Mouse (Mus musculus) kidney, embryonic 14.5 days (tissue): ENCODE measurements around the gene Smndc1. TPM values are rescaled to one million over a fixed set of nuclear protein-coding genes. Genes with fewer than 3 reads are reported as not detected.

Experiments
- ATAC-seq: fragments of 200-750 bp; cut with Nextera tagmentation; 2 replicates; pipeline ENCODE4 v1.8.0; 2017; ENCODE audit warnings: moderate number of reproducible peaks, mild to moderate bottlenecking, moderate TSS enrichment, moderate library complexity; ENCODE audit not compliant: low FRiP score, low TSS enrichment
- H3K27ac ChIP-seq: fragments of 300-500 bp; sonication (generic); 2 replicates; pipeline ENCODE4 v1.5.1; 2014; ENCODE audit warnings: low read depth, mild to moderate bottlenecking, low read length, moderate library complexity, mixed read lengths
- H3K27me3 ChIP-seq: fragments of 300-500 bp; sonication (generic); 2 replicates; pipeline ENCODE4 v1.6.1; 2014; ENCODE audit warnings: mild to moderate bottlenecking, low read length; ENCODE audit not compliant: control insufficient read depth, insufficient read depth
- H3K36me3 ChIP-seq: fragments of 300-500 bp; sonication (generic); 2 replicates; pipeline ENCODE4 v1.6.1; 2014; ENCODE audit warnings: low read length, mixed read lengths; ENCODE audit not compliant: control insufficient read depth, insufficient read depth
- H3K4me1 ChIP-seq: fragments of 300-500 bp; sonication (generic); 2 replicates; pipeline ENCODE4 v1.6.1; 2014; ENCODE audit warnings: low read length, mixed read lengths; ENCODE audit not compliant: control insufficient read depth, insufficient read depth
- H3K4me2 ChIP-seq: fragments of 300-500 bp; sonication (generic); replicated peaks from 2 replicates; pipeline ENCODE4 v1.6.1; 2014; ENCODE audit warnings: low read depth, mild to moderate bottlenecking, low read length
- H3K4me3 ChIP-seq: fragments of 300-500 bp; sonication (generic); 2 replicates; pipeline ENCODE4 v1.5.1; 2014; ENCODE audit warnings: mild to moderate bottlenecking, low read length
- H3K9ac ChIP-seq: fragments of 300-500 bp; sonication (generic); 2 replicates; pipeline ENCODE4 v1.6.1; 2014; ENCODE audit warnings: low read depth, mild to moderate bottlenecking, low read length, moderate library complexity
- H3K9me3 ChIP-seq: fragments of 300-500 bp; sonication (generic); 2 replicates; pipeline ENCODE4 v1.6.1; 2016; ENCODE audit warnings: low read length; ENCODE audit not compliant: control insufficient read depth
- WGBS: fragments of 180-500 bp; shearing (Covaris S2); extraction: QIAGEN DNeasy Blood & Tissue Kit; methylation state at CpG from one replicate; pipeline ENCODE4 v1.1.7; 2014; 5-methylcytosine and 5-hydroxymethylcytosine counted together
- polyA plus RNA-seq: library from polyadenylated mRNA; unstranded; fragments of >200 nt; fragmentation: Nextera tagmentation; extraction: Ambion mirVana; gene quantifications from 2 replicates; pipeline ENCODE4 v1.2.1, GENCODE M21; 2014

Smndc1 gene
- 47.7 and 49.4 TPM in 2 replicates for polyA plus RNA-seq

DNA sequence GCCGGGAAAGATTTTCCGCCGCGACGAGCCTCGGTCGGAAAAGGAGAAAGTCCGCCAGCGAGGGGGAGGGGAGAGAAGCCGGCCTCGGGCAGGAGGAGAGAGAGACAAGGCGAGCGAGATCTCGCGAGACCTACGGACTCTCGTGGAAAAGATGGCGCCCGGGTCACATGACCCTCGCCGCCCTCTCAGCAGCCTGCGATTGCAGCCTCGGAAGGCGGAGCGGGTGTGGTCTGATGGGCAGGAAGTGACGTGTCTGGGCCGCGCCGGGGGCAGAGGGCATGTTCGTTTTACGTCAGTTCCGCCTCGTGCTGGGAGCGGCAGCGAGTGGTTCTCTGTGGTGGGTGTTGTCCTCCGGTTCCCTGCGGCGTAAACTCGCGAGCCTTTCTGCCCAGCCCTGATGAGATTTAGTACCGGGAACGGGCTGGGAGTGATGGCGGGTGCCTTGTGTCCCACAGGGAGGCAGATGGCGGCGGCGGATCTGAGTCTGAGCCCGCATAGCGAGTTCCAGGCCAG lies at the start of gene Smndc1:
Gene Smndc1, minus strand, starts transcription at position 84 of the 513 bp plus-strand sequence.
- peak within 1 kb of the TSS; percentile 80 for H3K4me2 ChIP-seq
- peak within 1 kb of the TSS; percentile 98 for H3K27ac ChIP-seq
- ATAC-seq, result peak; percentile 98
- H3K9me3 ChIP-seq, result no peaks in the 10 kb centered on the region
- H3K9ac ChIP-seq, result peak within 1 kb of the TSS; percentile 99
- H3K4me1 ChIP-seq, result peaks cover 4% of the 10 kb centered on the region; the same call in 1 of the 2 replicates
- peaks cover 32% of the 10 kb centered on the region for H3K36me3 ChIP-seq
- H3K4me3 ChIP-seq, result peak within 1 kb of the TSS; percentile 98
- no peaks in the 10 kb centered on the region for H3K27me3 ChIP-seq
- WGBS, result under 1% methylated on average over 48 of the region's 48 CpGs

DNA sequence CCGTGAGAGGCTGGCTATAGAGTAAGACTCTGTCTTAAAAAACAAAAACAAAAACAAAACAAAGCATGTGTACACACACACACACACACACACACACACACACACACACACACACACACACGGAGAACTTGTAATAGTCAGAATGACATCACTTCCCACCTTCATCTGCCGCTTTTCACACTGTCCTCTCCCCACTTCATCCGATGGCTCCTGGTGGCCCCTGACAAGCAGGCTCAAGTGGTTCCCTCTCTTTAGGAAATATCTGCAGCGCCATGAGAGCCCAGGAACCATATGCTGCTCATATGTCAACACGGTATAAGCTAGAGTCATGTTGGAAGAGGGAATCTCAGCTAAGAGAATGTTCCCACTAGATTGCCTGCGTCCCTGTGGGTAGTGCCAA lies 49.0 kb upstream of the Smndc1 start:
- Histone ChIP-seq H3K4me3 (no peak overlapping the region), H3K4me2 (no peak overlapping the region), H3K36me3 (no peaks in the 10 kb centered on the region), H3K9ac (no peak overlapping the region), H3K27me3 (no peaks in the 10 kb centered on the region), H3K4me1 (peaks cover 14% of the 10 kb centered on the region), H3K9me3 (no peaks in the 10 kb centered on the region), H3K27ac (no peak overlapping the region)
- WGBS, result 78% methylated on average over 7 of the region's 7 CpGs
- ATAC-seq, result no peak

DNA sequence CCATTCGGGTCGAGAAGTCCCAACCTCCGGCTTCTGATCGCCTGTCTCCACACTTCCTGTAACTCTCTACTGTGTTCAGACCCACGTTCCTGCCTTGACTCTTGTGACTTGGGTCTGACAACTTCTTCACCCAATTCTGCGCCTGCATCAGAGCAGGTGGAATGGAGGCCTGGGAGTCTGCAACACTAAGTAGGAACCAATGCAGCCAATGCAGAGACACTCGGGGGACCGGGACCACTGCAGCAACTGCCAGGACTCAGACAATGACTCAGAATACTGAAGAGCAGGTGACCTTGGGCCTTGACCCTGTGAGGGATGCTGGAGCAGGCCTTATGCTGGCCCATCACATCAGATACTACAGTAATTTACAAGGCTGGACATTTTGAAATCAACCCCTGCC lies 47.6 kb upstream of the Smndc1 start:
- Histone ChIP-seq H3K36me3 (no peaks in the 10 kb centered on the region), H3K27me3 (no peaks in the 10 kb centered on the region), H3K9ac (no peak overlapping the region), H3K4me2 (no peak overlapping the region), H3K9me3 (no peaks in the 10 kb centered on the region), H3K4me1 (peaks cover 14% of the 10 kb centered on the region), H3K27ac (no peak overlapping the region; the same call in 1 of the 2 replicates), H3K4me3 (no peak overlapping the region)
- ATAC-seq, result peak; percentile 13; the same call in 1 of the 2 replicates
- 58% methylated on average over 8 of the region's 8 CpGs for WGBS

DNA sequence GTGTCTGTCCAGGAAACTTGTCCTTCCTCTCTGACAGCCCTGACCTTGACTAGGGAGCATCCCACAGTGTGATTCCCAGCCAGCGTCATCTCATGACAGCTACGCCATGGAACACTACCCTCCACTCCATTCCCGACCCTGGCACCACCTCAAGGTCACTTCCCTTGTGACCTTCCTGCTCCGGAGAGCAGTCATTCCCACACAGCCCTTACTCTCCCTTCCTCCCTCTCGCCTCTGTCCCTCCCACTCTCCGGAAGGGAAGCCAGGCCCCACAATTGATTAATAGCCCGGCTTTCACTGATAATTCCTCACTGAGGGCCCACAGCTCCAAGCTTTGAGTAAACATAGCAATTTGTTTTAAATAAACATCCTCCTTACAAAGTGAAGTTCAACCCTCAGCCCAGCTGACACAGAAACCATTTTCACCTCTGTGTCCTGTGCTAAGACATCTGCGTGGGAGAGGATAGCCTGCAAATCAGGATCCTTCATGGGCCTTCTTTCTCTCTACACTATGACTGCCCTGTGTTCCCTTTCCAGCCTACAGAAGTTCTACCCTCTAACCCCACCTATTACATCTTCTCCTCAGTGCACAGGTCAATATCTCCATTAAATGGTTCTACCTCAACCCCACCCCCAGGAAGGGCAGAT lies 47.1 kb upstream of the Smndc1 start:
- Histone ChIP-seq H3K36me3 (no peaks in the 10 kb centered on the region), H3K9ac (no peak overlapping the region), H3K4me3 (no peak overlapping the region), H3K27ac (peak overlapping the region; percentile 37; the same call in 1 of the 2 replicates), H3K4me1 (peaks cover 14% of the 10 kb centered on the region), H3K27me3 (no peaks in the 10 kb centered on the region; the same call in 1 of the 2 replicates), H3K4me2 (no peak overlapping the region), H3K9me3 (no peaks in the 10 kb centered on the region)
- peak; percentile 91 for ATAC-seq
- WGBS, result 13% methylated on average over 8 of the region's 8 CpGs

DNA sequence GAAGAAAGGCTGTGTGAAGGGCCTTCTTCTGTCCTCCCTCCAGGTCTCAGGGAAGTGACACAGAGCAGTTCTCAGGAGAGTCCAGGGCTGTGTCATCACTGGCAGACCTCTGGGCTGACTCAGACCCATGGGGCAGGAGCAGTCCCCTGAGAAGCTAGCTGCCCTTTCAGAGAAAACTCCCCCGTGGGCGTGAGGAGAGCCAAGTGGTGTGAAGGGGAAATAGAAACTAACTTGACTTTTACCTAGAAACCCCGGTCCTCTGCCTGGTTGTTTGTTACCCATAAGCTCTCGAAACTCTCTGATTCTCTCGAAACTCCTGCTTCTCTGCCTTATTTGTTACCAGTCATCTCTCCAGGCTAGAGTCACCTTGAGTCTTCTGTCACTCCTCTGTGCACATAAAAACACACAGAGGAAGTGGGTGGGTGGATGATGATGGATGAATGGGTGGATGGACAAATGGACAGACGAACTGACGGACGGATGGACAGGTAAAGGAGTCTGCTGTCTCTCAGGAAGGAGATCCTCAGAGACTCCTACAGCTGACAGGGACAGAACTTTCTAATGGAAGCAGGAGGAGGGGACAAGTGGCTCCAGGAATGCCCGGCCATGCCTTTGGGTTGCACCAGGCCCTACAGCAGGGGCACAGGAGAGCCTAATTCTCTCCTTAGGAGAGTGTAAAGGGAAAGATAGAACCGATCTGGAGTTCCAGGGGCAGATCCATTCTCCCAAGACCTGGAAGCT lies 43.7 kb upstream of the Smndc1 start:
- H3K4me2 ChIP-seq, result no peak overlapping the region
- H3K27me3 ChIP-seq, result no peaks in the 10 kb centered on the region; the same call in 1 of the 2 replicates
- no peak overlapping the region for H3K27ac ChIP-seq
- H3K4me3 ChIP-seq, result no peak overlapping the region
- peaks cover 14% of the 10 kb centered on the region for H3K4me1 ChIP-seq
- no peaks in the 10 kb centered on the region for H3K9me3 ChIP-seq
- no peaks in the 10 kb centered on the region for H3K36me3 ChIP-seq
- WGBS, result 82% methylated on average over 10 of the region's 10 CpGs
- ATAC-seq, result no peak
- no peak overlapping the region for H3K9ac ChIP-seq

DNA sequence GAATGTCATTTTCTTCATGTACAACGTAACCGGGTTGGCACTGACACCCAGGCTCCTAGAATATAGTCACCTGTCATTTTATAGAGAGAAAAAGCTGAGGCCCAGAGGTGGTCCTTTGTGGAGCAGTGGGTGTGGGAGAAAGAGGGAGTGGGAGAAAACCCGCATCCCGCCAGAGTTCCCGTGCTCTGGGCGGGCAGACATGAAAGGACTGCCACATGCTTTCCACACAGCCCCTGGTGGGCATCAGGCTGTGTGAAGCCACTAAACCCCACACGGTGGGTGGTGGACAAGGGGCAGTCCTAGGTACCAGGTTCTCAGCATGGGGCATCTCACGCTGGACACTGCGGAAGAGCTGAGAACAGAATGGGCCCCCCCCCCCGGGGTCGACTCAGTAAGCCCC lies 40.6 kb upstream of the Smndc1 start:
- no peaks in the 10 kb centered on the region for H3K36me3 ChIP-seq
- ATAC-seq, result no peak
- H3K9me3 ChIP-seq, result no peaks in the 10 kb centered on the region
- no peak overlapping the region for H3K27ac ChIP-seq
- no peak overlapping the region for H3K9ac ChIP-seq
- peaks cover 8% of the 10 kb centered on the region; the same call in 1 of the 2 replicates for H3K4me1 ChIP-seq
- H3K4me3 ChIP-seq, result no peak overlapping the region
- H3K27me3 ChIP-seq, result no peaks in the 10 kb centered on the region; the same call in 1 of the 2 replicates
- 91% methylated on average over 11 of the region's 11 CpGs for WGBS
- H3K4me2 ChIP-seq, result no peak overlapping the region

DNA sequence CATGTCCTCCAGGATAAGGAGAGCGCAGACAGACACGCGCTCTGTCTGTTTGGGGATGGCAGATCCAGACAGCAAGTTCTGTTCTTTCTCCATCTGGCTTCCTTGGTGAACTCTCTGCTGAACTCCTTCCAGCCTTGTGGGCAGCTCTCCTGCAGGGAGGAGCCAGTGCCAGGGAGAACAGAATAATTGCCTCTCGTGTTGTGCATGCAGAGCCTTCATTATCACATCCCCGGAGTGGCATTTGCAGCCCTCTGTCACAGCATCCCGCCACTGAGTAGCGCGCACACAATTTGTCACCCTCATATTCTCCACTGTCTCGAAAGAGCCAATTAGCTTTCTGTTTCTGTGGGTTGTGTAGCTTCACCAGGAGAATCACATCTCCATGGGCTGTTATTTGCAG lies 40.0 kb upstream of the Smndc1 start:
- Histone ChIP-seq H3K36me3 (no peaks in the 10 kb centered on the region), H3K4me1 (peaks cover 8% of the 10 kb centered on the region; the same call in 1 of the 2 replicates), H3K4me2 (no peak overlapping the region), H3K27me3 (no peaks in the 10 kb centered on the region; the same call in 1 of the 2 replicates), H3K9ac (no peak overlapping the region), H3K27ac (no peak overlapping the region), H3K9me3 (no peaks in the 10 kb centered on the region), H3K4me3 (no peak overlapping the region)
- no peak for ATAC-seq
- WGBS, result 73% methylated on average over 9 of the region's 9 CpGs

DNA sequence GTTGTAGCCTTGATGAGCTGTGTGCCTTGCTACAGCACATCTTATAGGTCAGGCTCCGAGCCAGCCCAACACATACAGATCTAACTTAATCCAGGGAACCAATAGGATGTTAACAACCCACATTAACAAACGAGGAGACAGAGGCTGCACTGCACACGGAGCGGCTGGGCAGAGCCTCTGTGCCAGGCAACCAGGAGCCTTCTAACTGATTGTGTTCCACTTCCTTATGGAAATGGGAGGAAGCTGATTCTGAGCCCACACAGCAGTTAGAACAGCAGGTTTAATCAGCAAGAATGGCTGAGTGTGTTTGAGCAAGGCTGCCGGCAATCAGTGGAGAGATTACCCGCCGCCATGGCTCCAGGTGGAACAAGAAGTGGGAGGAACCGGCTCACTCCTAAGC lies 37.4 kb upstream of the Smndc1 start:
- no peak for ATAC-seq
- 56% methylated on average over 8 of the region's 8 CpGs for WGBS
- Histone ChIP-seq H3K4me1 (peaks cover 16% of the 10 kb centered on the region), H3K27ac (no peak overlapping the region), H3K9ac (no peak overlapping the region), H3K4me2 (no peak overlapping the region), H3K27me3 (no peaks in the 10 kb centered on the region; the same call in none of the 2 replicates), H3K9me3 (no peaks in the 10 kb centered on the region), H3K36me3 (no peaks in the 10 kb centered on the region), H3K4me3 (no peak overlapping the region)

DNA sequence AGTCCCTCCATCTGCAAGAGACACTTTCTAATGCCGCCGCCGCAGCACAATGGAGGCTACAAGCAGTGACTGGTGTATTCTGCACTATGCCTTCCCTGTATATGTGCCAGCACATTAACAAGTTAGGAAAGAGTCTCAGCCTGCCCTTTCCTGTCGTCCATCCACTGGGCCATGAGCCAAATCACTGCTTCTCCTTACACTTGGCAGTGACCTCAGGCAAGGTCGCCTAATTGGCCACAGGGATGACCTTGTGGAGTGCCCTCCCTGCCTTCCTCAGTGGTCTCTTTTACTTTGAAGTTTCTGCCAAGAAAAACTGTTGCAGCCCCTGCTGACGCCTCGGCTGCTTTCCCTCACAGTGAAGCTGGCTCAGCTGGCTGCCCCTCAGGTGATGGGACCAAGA lies 37.0 kb upstream of the Smndc1 start:
- H3K27ac ChIP-seq, result no peak overlapping the region
- no peak overlapping the region for H3K4me2 ChIP-seq

More for the DNA sequence above, 37.0 kb upstream of the Smndc1 start:
- Histone ChIP-seq H3K4me1 (peaks cover 16% of the 10 kb centered on the region), H3K4me3 (no peak overlapping the region), H3K27me3 (no peaks in the 10 kb centered on the region; the same call in 1 of the 2 replicates), H3K9ac (no peak overlapping the region), H3K36me3 (no peaks in the 10 kb centered on the region), H3K9me3 (no peaks in the 10 kb centered on the region)
- ATAC-seq, result no peak
- WGBS, result 48% methylated on average over 7 of the region's 7 CpGs
